Mouse (Mus musculus): ENCODE measurements at regions not wholly inside any gene's neighbourhood (a gene's known extent, or its start where the extent isn't known, plus 50 kb on each side); places are given as distances from the start of the nearest gene placed in this dataset.

DNA sequence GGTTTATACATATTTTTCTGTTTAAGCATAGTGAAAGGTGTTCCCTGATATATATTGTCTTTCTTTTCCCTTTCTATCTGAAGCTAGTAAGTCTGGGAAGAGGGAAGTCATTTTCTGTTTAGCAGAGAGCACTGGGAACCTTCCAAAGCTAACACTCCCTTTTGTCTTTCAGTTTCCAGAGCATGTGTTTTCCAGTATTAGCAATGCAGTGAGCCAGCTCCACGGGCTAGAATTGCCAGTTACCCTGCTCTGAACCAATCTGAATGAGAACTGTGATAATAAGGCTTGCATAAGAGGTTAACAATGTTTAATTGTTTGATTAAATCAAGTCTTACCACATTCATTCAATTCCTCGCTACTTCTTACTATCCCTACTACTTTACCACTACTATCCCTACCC lies 131.2 kb downstream of the Slitrk6 start:
- TF ChIP-seq CTCF (IDR thresholded peaks at IDR 0.05; ENCODE audit: borderline replicate concordance, extremely low read depth, insufficient read depth, insufficient read length) = no peak
- TF ChIP-seq POLR2A (IDR thresholded peaks at IDR 0.05; ENCODE audit: borderline replicate concordance, extremely low read depth, insufficient read depth, insufficient read length, poor library complexity, severe bottlenecking) = no peak
